Mouse (Mus musculus): ENCODE data around the gene Tspan5.

Tspan5 gene

GRCm38 (mm10) chr3:138813139-138813810 is 71.3 kb downstream of the Tspan5 start:
- no peak for DNase-seq

- DNase-seq: no peak
Measured at GRCm38 (mm10) chr3:138814457-138814856, 72.5 kb downstream of the Tspan5 start.

DNA sequence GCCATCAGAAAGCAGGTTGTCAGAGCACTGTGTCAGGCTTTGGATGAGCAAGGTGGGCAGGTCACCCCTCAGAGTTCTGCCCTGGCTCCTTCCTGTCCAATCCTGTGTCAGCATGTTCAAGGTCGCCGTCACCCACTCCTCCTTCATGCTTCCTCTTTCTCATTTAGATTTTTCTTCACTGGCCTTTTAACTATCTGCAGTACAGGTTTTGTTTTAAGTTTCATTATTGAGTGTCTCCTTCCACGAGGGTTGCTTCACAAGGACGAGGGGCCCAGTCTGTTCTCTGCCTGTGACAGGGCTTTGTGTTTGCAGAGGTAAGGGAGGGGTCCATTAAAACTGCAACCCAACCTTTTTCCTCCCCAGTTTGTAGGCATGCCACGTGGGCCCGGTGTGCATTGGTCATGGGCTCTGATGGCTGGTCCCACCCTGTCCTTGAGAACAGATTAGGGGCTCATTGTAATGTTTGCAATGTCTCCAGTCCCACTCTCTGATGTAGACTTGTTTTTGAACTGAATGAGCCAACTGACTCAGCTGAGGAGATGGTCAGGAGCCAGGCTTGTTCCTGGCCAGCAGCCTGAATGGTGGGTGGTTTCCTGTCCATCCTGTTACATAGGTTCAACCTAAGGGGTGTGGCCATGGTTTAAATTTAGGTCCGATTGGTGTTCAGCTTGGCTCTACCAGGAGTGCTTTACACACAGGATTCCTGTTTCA is 73.3 kb downstream of the Tspan5 start:
- DNase-seq: no peak

DNA sequence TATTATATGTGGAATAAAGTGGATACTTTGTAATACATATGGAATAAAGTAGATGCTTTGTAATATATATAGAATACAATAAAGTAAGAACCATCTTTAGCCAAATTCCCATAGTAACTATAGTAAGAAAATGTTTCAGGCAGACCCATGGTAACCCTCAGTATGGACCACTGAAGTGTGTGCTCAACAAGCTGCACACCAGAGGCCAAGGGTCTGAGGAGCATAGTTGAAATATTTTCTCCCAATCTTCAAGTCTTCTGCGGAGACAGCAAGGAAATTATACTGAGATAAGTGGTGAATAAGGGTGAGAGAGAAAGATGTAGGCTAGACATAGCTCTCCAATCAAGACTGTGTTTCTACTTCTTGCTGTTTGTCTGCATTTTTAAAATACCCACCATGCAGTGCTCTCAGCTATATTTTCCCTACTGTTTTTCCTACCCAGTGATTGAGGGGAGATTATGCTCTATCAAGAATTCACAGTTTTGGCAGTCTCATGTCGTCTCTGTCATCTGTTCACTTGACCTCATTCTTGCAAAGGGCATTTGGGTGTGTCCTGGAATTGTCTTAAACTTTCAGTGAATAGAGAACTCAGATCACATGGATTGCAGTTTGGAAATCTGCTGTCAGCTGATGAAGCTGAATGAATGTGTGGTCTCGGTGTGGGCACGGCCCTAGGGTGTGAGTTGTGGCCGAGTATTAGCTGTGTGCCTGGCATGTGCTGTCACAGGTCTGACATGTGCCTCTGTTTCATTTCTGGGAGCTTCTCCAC is 75.1 kb downstream of the Tspan5 start:
- DNase-seq: no peak

DNA sequence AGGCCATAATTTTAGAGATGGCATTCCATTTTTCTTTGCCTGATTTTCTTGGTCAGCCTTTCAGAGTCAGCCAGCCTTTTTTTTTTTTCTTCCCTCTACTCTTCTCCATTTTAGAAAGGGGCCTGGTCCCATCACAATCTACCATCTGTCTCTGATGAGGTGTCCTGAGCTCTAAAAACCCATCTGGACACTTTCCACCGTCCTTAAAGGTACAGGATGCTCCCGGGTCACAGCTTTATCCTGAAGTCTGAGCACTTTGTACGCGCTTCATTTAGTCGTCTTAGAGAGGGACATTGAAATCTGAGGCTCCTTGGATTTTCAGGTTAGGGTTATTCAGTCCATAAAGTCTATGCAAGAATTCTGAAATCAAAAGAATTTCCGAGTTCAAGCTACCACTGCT is 77.9 kb downstream of the Tspan5 start:
- no peak for DNase-seq

GRCm38 (mm10) chr3:138820296-138820695 is 78.3 kb downstream of the Tspan5 start:
- no peak for DNase-seq

- DNase-seq: no peak
Measured at GRCm38 (mm10) chr3:138821886-138822445, 80.0 kb downstream of the Tspan5 start.

DNA sequence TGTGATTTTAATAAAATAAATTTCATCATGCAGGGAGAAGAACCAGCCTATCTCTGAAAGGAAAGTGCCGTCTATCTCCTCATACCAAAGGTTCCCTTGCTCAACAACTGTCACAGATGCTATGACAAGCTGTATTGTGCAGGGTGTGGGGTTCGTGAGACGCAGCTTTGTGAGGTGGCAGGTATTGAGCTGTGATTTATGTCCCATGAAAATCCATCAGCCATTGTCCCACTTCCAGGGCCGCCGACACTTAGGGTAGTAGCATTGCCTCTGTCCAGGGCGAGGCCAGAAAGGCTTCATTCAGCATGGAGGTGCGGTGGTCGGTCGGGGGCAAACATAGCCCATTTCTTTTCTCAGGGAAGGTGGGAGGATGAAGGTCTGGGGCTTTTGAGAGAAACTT is 81.9 kb downstream of the Tspan5 start:
- no peak for DNase-seq

GRCm38 (mm10) chr3:138825296-138825695 is 83.3 kb downstream of the Tspan5 start:
- DNase-seq: no peak

DNA sequence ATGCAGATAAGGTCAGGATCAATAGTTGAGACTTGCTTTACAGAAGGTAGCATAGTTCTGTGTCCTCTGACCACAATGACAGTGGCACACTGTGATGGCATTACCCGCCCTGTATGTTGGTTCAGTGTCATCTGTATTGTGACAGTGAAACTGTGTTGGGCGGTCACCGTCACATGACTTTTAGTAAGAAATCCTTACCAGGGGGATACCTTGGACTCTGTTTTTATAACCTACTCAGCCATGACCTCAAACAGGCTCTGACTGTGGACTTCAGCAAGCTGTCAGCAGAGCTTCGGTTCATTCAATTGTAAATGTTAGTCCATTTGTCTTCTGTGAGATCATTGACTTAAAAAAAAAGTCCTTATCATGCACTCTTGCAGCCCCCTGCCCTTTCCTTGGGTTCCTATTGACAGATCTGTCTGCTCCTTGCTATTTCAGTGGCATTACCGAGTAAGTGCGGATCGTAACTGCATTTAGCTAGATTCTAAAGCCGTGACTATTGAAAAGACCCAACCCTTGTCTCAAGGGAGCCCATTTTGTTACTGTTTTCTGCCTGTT is 84.3 kb downstream of the Tspan5 start:
- DNase-seq: no peak

DNA sequence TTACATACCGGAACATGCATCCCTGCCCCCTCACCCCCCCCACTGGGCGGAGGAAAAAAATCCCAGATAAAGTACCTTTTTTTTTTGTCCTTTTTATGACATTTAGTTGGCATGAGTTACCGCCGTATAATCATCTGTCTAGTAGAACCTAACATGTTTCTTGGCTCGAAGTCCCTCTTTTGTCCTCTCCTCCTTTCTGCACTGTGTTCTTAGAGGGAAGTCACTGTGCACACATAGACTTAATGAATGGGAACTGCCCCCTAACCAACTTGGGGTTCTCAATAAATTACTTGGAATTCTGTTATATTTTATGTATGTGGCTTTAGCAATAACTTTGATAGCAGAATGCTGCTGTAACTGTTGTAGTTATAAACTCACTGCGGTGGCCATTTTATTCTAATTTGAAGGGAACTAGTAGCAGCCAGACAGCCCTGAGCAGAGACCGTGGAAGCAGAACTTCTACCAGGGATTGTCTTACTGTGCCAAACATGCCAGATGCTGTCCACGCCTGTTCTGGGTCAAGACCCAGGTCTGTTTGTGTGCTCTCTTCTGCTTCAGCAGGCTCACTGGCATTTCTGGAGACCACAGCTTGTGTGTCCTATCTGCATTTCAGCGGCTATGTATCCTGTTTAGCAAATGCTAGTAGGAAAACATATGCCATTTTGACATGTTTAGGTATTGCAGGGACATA is 91.0 kb downstream of the Tspan5 start:
- DNase-seq: no peak

DNA sequence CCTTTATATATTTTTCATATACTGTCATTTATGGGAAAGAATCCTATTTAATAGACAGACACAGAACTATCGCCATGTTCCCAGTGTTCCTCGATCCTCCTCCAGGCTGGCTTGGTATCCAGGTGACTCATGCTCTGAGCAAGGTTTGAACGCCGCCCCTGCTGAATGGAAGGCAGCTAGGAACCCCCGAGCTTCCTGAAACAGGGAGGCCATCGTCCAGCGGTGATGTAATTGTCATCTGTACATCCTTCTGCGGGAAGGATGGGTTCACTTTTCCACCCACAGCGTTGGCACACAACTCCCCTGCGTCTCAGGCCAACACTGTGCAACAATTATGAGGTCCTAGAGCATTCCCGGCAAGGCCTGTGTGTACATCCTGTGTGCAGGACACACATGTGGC is 92.2 kb downstream of the Tspan5 start:
- no peak for DNase-seq

DNA sequence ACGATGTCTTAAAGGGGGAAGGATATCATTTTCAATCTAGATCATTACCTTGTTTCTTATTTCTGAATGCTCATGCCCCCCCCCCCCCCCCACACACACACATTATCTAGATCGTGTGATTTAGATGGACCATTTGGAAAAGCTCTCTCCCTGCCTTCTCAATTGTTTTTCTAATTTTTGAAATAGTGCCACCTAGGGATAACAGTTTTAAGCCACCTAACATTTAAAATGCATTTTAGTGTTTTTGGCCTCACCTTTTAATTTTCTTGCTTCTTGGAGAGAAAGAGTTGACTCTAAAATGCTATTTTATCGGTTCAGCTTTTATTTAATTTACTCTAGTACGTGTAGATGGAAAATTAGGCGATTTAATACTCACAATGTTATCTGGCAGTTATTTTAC is 94.9 kb downstream of the Tspan5 start:
- DNase-seq: no peak

DNA sequence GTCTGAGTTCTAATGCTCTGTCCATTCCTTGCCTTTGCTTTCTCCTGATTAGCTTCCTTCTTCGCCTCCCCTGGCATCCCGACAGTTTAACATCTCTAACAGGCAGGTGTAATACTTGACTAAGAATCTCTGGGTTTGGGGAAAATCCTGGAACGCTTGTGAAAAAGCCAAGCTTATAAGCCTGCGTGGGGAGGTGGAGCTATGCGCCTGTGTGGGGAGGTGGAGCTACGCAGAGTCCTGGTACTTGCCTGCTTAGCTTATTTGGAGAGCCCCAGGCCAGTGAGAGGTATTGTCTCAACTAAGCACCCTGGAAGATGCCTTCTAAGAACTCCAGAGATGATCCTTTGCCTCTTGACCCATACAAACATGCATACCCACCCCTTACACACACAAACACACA is 95.7 kb downstream of the Tspan5 start:
- DNase-seq: no peak

- no peak for DNase-seq
Measured at GRCm38 (mm10) chr3:138839656-138840055, 97.7 kb downstream of the Tspan5 start.

DNA sequence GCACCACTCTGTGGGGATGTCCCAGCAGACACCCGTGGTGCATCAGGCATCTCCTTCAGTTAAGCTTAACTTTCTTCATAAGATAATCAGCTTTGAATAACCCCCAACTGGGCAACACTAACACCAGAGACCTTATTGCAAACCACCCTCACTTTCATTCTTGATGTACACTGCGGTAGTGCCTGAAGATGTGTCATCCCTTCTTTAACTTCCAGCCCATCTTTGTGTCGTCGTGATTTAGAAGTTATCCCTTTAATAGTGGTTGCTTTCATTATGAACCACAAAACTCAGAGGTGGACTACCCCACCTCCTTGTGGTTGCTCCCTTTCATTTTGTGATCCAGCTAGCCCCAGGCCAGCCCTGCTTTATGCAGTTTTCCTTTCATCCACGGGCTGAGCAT is 99.3 kb downstream of the Tspan5 start:
- DNase-seq: no peak

DNA sequence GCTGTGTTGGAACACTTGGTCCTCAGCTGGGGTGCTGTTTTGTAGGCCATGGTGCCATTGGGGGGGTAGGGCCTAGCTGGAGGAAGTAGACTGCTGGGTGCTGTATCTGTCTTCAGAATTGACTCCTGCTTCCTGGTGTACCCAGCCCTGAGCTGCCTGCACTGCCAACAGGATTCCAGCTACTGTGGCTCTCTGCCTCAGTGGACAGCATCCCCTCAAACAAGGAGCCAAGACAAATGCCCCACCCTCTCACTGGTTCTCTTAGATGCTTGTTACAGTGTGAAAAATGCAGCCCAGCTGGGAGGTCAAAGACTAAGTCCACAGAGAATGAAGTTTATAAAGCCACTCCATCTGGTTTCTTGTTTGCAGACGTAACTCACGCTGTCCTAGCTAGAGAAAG is 101.2 kb downstream of the Tspan5 start:
- DNase-seq: no peak

- DNase-seq: no peak
Measured at GRCm38 (mm10) chr3:138843641-138844040, 101.6 kb downstream of the Tspan5 start.

DNA sequence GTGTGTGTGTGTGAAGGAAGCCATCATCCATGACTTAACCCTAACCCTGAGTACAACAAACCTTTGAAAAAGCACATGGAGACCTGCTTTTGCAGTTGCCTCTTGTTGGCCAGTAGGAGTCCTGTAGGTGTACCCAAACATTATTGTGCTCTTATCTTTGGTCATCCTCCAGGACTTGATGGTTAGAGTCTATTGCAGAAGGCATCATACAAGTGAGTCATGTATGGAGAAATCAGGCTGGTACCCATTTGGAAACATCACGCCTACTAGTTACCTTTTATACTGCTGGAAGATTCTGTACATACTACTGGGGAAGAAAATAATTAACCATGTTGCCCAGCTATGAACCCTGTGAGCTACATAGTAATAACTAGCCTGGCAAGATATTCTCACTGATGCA is 103.8 kb downstream of the Tspan5 start:
- no peak for DNase-seq

- no peak for DNase-seq
Measured at GRCm38 (mm10) chr3:138847809-138848208, 105.8 kb downstream of the Tspan5 start.

DNA sequence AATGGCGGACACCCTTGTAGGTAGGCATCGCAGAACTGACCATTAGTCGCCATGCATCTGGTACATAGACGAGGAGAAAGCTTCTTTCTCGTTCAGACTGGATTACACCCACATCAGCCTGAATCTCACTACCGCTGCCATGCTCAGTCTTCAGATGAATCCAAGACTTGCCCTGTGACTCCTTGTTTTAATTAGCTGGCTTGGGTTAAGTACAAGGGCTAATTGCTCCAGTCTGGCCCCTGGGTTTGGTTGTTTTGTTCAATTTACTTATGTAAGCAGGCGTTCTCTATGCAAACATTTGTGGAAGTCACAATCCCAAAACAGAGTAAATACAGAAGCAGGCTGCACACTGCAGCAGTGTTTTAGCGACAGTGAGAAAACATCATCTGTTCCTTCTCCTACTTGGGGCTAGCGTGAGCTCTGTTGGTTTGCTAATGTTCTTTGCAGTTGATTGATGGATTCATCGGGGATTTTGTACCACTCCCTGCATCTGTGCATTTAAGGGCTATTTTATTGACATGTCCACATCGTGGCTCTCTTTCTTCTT is 107.8 kb downstream of the Tspan5 start:
- no peak for DNase-seq

- DNase-seq: no peak
Measured at GRCm38 (mm10) chr3:138851876-138852275, 109.9 kb downstream of the Tspan5 start.

Data from liver (tissue).